Mouse (Mus musculus): ENCODE data around the gene Atp6v0e. TPM values are rescaled to one million over a fixed set of nuclear protein-coding genes. Genes with fewer than 3 reads are reported as not detected.

Gene Atp6v0e
- polyA plus RNA-seq, 1 experiment from 2014 or later = 112 TPM

DNA sequence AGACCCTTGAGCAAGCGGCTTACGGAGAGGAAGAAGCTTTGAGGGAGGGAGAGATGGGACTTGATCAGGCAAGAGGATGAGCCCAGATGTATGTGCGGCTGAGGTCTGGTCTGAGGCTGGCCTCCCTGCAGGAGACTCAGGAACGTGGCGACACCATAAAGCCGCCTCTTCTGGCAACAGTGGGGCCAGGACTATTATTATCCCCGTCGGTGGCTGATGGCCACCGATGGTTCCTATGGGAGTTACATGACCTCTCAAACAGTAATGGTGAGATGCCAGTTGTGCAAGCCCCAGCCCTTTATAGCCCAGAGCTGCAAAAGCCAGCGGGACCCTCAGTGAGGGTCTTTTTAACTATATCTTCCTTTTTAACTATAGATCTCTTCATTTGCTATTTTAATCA, 38.0 kb upstream of the Atp6v0e start:
- Histone ChIP-seq H3K4me3 (replicated peaks) (no peak overlapping the region), H3K4me1 (replicated peaks) (no peaks in the 10 kb centered on the region), H3K4me2 (no peak overlapping the region), H3K9ac (replicated peaks) (no peak overlapping the region), H3K36me3 (peaks cover 87% of the 10 kb centered on the region), H3K27me3 (no peaks in the 10 kb centered on the region), H3K27ac (no peak overlapping the region), H3K9me3 (no peaks in the 10 kb centered on the region)
- WGBS = 87% methylated on average over 10 of the region's 10 CpGs
- no peak for ATAC-seq (ENCODE audit: insufficient number of reproducible peaks, insufficient read depth, low FRiP score, low TSS enrichment, low read depth)

DNA sequence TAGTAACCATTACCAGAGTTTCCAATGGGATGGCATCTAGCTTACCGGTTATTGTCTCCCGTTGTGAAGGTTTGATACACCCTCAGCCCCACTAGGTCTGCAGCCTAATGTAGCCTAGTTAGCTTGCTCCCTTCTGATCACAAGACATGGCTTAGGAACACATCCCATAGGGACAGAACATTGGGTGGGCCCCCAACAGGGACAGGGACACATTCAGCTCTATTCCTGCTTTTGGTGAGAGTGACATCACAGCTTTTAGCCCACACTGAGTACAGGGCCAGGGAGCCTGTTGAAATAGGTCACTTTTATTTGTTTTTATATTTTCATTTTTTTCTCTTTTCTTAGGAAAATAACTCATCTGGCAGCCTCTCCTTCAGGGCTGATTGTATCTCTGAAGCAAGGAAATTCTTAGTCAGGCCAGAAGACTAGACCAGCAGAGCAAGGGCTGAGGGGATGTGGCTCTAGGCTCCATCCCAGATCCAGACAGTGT, 37.5 kb upstream of the Atp6v0e start:
- no peaks in the 10 kb centered on the region for H3K27me3 ChIP-seq
- H3K4me1 ChIP-seq (replicated peaks) = no peaks in the 10 kb centered on the region
- WGBS = 92% methylated on average over 2 of the region's 2 CpGs
- H3K4me2 ChIP-seq = no peak overlapping the region
- H3K9me3 ChIP-seq = no peaks in the 10 kb centered on the region
- no peak overlapping the region for H3K9ac ChIP-seq (replicated peaks)
- no peak overlapping the region for H3K4me3 ChIP-seq (replicated peaks)
- peaks cover 87% of the 10 kb centered on the region for H3K36me3 ChIP-seq
- no peak for ATAC-seq (ENCODE audit: insufficient number of reproducible peaks, insufficient read depth, low FRiP score, low TSS enrichment, low read depth)
- no peak overlapping the region for H3K27ac ChIP-seq

DNA sequence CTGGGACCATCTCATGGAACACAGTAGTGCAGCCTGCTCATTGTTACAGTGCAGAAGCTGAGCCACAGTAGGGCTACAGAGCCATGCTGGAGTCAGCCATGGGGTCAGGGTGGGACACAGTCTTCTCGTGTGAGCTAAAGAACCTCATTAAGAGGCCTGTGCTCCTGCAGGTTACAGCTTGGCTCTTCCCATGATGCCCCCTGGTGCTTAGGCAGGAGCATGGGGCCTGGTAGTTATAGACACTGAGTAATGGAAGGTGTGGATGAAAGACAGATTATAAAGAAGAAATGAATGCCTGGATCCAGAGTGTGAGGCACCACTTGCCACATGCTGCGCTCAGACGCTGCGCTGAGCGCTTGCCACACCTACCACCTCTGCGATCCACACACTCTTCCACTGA, 34.6 kb upstream of the Atp6v0e start:
- Histone ChIP-seq H3K36me3 (peaks cover 99% of the 10 kb centered on the region), H3K4me2 (no peak overlapping the region)
- 83% methylated on average over 6 of the region's 6 CpGs for WGBS

DNA sequence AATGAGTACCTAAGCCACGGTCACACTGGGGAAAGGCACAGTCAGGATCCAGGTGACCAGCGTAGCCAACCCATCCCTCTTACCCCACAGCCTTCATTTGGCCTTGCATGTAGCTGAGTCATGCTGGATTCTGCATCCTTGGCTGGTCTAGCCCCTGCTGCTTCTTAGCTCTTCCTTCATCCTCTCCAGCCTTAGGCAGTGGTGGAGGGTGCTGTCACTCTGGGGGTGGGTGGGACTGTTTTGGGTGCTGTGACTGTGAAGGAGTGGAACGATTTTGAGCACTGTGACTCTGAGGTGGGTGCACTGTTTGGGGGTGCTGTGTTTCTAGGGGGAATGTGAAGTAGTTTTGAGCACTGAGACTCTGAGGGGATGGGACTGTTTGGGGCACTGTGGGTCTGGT, 34.1 kb upstream of the Atp6v0e start:
- WGBS = 95% methylated on average over 3 of the region's 3 CpGs
- Histone ChIP-seq H3K27ac (no peak overlapping the region), H3K9me3 (no peaks in the 10 kb centered on the region), H3K4me2 (no peak overlapping the region), H3K36me3 (peaks cover 99% of the 10 kb centered on the region), H3K4me3 (replicated peaks) (no peak overlapping the region), H3K4me1 (replicated peaks) (no peaks in the 10 kb centered on the region), H3K27me3 (no peaks in the 10 kb centered on the region), H3K9ac (replicated peaks) (no peak overlapping the region)
- ATAC-seq (ENCODE audit: insufficient number of reproducible peaks, insufficient read depth, low FRiP score, low TSS enrichment, low read depth) = no peak

More for the DNA sequence above, 34.6 kb upstream of the Atp6v0e start:
- ATAC-seq (ENCODE audit: insufficient number of reproducible peaks, insufficient read depth, low FRiP score, low TSS enrichment, low read depth) = no peak
- Histone ChIP-seq H3K9ac (replicated peaks) (no peak overlapping the region), H3K27me3 (no peaks in the 10 kb centered on the region), H3K4me1 (replicated peaks) (no peaks in the 10 kb centered on the region), H3K4me3 (replicated peaks) (no peak overlapping the region), H3K9me3 (no peaks in the 10 kb centered on the region), H3K27ac (no peak overlapping the region)

DNA sequence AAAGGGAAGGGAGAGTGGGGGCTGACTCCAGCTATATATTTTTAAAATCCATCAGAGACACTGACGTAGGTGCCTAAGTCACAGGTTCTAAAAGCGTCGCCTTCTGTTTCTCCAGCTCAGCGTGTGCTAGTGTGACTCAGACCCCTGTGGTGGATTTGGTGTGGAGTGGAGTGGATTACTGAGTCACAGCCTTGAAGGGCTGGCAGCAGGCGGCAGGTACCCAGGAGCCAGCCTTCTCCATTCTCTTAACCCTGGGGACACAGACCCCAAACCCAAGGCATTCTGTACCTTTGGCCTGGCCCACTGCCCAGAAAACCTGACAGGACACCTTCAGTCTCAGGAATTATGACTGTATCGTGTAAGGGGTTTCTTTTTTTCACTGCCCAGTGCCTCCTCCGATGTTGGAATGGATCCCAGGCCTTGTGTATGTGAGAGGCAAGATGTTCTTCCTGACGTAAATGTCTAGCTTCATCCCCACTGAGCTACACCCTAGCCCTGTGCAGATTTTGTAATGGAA, 31.2 kb upstream of the Atp6v0e start:
- Histone ChIP-seq H3K9me3 (no peaks in the 10 kb centered on the region), H3K4me3 (replicated peaks) (no peak overlapping the region), H3K4me2 (no peak overlapping the region), H3K36me3 (peaks cover 100% of the 10 kb centered on the region), H3K27me3 (no peaks in the 10 kb centered on the region), H3K9ac (replicated peaks) (no peak overlapping the region), H3K27ac (no peak overlapping the region), H3K4me1 (replicated peaks) (no peaks in the 10 kb centered on the region)
- WGBS = 89% methylated on average over 8 of the region's 8 CpGs
- no peak for ATAC-seq (ENCODE audit: insufficient number of reproducible peaks, insufficient read depth, low FRiP score, low TSS enrichment, low read depth)

DNA sequence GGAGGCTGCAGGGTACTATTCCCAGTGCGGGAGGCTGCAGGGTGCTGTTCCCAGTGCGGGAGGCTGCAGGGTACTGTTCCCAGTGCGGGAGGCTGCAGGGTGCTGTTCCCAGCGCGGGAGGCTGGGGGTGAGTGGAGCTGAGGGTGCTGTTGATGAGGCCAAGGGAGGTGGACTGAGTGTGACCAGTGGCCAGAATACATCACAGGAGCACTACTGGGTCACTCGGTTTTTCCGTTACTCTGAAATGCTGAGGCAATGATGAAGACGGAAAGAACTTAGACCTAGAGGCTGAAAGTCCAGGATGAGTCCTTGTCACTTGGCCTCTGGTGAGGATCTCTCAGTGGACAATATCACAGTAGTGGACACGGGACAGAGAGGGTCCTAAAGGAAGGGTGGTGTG, 29.8 kb upstream of the Atp6v0e start:
- H3K9me3 ChIP-seq = no peaks in the 10 kb centered on the region
- H3K27ac ChIP-seq = no peak overlapping the region
- no peak overlapping the region for H3K4me3 ChIP-seq (replicated peaks)
- ATAC-seq (ENCODE audit: insufficient number of reproducible peaks, insufficient read depth, low FRiP score, low TSS enrichment, low read depth) = no peak
- no peak overlapping the region for H3K9ac ChIP-seq (replicated peaks)
- WGBS = 92% methylated on average over 9 of the region's 9 CpGs
- no peaks in the 10 kb centered on the region for H3K4me1 ChIP-seq (replicated peaks)
- H3K36me3 ChIP-seq = peaks cover 93% of the 10 kb centered on the region
- no peak overlapping the region for H3K4me2 ChIP-seq
- no peaks in the 10 kb centered on the region for H3K27me3 ChIP-seq

DNA sequence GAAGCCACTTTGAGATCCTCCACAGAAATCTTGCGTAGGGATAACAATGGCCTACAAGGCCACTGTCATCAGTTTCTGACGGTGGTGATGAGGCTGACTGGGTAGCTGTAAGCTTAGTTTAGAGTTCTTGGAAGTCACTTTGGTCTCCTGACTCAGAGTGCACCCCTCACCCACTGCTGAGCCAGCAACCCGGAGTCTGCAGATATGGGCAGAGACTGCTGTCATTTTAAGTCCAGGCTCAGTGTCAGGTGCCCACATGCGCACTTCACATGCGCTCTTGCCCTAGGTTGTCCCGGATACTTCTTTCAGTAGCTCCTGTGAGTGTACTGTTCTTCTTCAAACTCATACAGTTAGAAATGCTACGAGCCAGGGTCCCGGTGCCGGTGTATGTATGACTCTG, 29.1 kb upstream of the Atp6v0e start:
- H3K4me1 ChIP-seq (replicated peaks) = no peaks in the 10 kb centered on the region
- no peak overlapping the region for H3K27ac ChIP-seq
- H3K27me3 ChIP-seq = no peaks in the 10 kb centered on the region
- H3K4me2 ChIP-seq = no peak overlapping the region
- WGBS = 94% methylated on average over 9 of the region's 9 CpGs
- H3K36me3 ChIP-seq = peaks cover 92% of the 10 kb centered on the region
- H3K9ac ChIP-seq (replicated peaks) = no peak overlapping the region
- ATAC-seq (ENCODE audit: insufficient number of reproducible peaks, insufficient read depth, low FRiP score, low TSS enrichment, low read depth) = no peak
- no peak overlapping the region for H3K4me3 ChIP-seq (replicated peaks)
- no peaks in the 10 kb centered on the region for H3K9me3 ChIP-seq

DNA sequence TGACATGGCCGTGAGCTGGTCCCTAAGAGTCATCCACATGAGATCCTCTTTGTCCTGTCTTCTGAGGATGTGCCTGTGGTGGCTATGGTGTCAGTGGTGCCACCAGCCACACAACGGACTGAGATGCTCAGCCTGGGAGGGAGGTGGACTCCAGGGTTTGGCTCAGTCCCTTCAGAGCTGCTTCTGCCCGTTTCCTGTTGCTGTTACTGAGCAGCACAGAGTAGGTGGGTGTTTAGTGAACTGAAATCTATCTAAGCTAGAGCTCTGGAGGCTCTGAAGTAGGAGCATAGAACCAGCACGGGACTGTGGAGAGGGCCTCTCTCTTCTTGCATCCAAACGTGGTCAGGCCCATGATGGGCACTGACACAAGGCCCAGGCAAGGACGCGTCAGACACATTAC, 28.5 kb upstream of the Atp6v0e start:
- no peak for ATAC-seq (ENCODE audit: insufficient number of reproducible peaks, insufficient read depth, low FRiP score, low TSS enrichment, low read depth)
- 94% methylated on average over 7 of the region's 7 CpGs for WGBS
- H3K4me3 ChIP-seq (replicated peaks) = no peak overlapping the region
- no peak overlapping the region for H3K9ac ChIP-seq (replicated peaks)
- no peaks in the 10 kb centered on the region for H3K9me3 ChIP-seq
- no peaks in the 10 kb centered on the region for H3K4me1 ChIP-seq (replicated peaks)
- no peaks in the 10 kb centered on the region for H3K27me3 ChIP-seq
- no peak overlapping the region for H3K27ac ChIP-seq
- peaks cover 92% of the 10 kb centered on the region for H3K36me3 ChIP-seq
- no peak overlapping the region for H3K4me2 ChIP-seq

DNA sequence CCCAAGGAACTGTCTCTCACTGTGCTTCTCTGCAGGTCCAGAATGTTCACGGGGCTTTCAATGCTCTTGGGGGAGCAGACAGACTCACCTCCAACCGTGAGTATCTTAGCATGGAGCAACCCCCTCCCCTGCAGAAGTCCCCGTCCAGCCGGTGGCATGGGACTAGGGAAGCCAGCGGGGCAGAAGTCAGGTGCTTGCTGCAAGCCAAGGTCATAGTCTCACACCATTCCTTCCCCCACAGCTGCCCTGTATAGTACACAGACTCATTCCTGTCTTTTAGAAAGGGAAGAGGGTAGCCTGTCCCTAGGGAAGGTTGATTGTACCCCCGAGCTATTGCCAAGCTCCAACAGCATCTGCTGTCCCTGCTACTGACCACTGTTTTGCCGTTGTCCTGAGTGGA, 27.1 kb upstream of the Atp6v0e start:
- peaks cover 92% of the 10 kb centered on the region for H3K36me3 ChIP-seq
- no peak overlapping the region for H3K27ac ChIP-seq
- no peaks in the 10 kb centered on the region for H3K4me1 ChIP-seq (replicated peaks)
- no peaks in the 10 kb centered on the region for H3K27me3 ChIP-seq
- no peak overlapping the region for H3K4me2 ChIP-seq
- H3K9ac ChIP-seq (replicated peaks) = no peak overlapping the region
- no peak overlapping the region for H3K4me3 ChIP-seq (replicated peaks)
- no peaks in the 10 kb centered on the region for H3K9me3 ChIP-seq
- no peak for ATAC-seq (ENCODE audit: insufficient number of reproducible peaks, insufficient read depth, low FRiP score, low TSS enrichment, low read depth)
- WGBS = 88% methylated on average over 7 of the region's 7 CpGs

DNA sequence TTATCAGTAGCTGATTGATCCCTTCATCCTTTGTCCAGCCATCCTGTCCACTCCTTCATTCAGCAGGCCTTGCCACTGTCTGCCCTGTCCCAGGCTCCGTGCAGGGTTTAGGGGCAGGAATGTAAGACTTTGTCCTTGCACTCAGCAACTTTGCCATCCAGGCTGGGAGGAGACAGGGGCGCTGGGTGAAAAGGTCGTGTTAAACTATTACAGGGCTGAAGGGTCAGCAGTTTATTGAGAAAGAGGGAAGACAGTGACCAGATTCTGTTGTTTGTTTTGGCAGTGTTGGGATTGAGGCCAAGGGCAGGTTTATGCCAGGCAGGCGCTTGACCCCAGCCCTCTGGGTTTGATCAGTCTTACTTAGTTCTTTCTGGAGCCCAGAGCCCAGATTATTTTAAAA, 25.2 kb upstream of the Atp6v0e start:
- H3K4me2 ChIP-seq = no peak overlapping the region
- H3K36me3 ChIP-seq = peaks cover 92% of the 10 kb centered on the region
- WGBS = 81% methylated on average over 4 of the region's 4 CpGs
- ATAC-seq (ENCODE audit: insufficient number of reproducible peaks, insufficient read depth, low FRiP score, low TSS enrichment, low read depth) = no peak
- no peaks in the 10 kb centered on the region for H3K27me3 ChIP-seq
- no peaks in the 10 kb centered on the region for H3K4me1 ChIP-seq (replicated peaks)
- no peak overlapping the region for H3K27ac ChIP-seq
- H3K9ac ChIP-seq (replicated peaks) = no peak overlapping the region
- no peaks in the 10 kb centered on the region for H3K9me3 ChIP-seq
- H3K4me3 ChIP-seq (replicated peaks) = no peak overlapping the region

DNA sequence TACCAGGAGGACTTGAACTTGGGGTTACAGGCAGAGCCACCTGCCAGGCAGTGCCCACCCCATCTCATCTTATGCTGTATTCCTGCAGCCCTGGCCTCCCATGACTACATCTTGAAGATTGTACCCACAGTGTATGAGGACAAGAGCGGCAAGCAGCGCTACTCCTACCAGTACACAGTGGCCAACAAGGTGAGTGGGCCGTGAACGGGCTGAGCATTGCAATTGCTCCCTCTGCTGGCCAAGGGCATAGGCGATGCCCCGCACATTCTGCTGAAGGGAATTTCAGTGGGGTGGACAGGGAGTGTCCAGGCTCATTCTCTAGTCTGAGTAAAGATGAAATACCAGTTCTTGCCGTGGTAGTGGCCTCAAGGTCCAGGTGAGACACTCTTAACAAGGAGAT, 24.4 kb upstream of the Atp6v0e start:
- no peak overlapping the region for H3K27ac ChIP-seq
- H3K9ac ChIP-seq (replicated peaks) = no peak overlapping the region; the same call in 1 of the 2 replicates
- peaks cover 92% of the 10 kb centered on the region for H3K36me3 ChIP-seq
- 28% methylated on average over 7 of the region's 7 CpGs for whole genome bisulfite sequencing
- ATAC-seq (ENCODE audit: insufficient number of reproducible peaks, insufficient read depth, low FRiP score, low TSS enrichment, low read depth) = no peak
- no peaks in the 10 kb centered on the region for H3K9me3 ChIP-seq
- H3K4me3 ChIP-seq (replicated peaks) = no peak overlapping the region
- no peaks in the 10 kb centered on the region for H3K4me1 ChIP-seq (replicated peaks)
- H3K27me3 ChIP-seq = no peaks in the 10 kb centered on the region
- no peak overlapping the region for H3K4me2 ChIP-seq

DNA sequence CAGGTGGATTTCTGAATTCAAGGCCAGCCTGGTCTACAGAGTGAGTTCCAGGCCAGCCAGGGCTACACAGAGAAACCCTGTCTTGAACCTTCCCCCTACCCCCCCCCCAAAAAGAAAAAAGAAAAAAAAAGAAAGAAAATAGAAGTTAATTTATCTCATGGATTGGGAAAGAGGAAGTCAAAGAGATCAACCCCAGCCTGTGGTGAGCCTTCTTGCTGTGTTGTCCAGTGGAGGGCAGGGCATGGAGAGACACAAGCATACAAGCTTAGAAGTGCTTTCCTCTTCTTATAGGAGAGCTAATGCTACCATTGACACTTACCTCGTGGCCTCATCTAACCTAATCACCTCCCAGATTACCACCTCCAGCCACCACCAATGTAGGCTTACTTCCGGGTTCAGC, 23.2 kb upstream of the Atp6v0e start:
- peaks cover 92% of the 10 kb centered on the region for H3K36me3 ChIP-seq
- ATAC-seq (ENCODE audit: insufficient number of reproducible peaks, insufficient read depth, low FRiP score, low TSS enrichment, low read depth) = no peak
- WGBS = 80% methylated on average over 2 of the region's 2 CpGs

More for the DNA sequence above, 23.2 kb upstream of the Atp6v0e start:
- Histone ChIP-seq H3K9me3 (no peaks in the 10 kb centered on the region), H3K4me1 (replicated peaks) (no peaks in the 10 kb centered on the region), H3K9ac (replicated peaks) (no peak overlapping the region), H3K4me3 (replicated peaks) (no peak overlapping the region), H3K27ac (no peak overlapping the region), H3K27me3 (no peaks in the 10 kb centered on the region), H3K4me2 (no peak overlapping the region)
